Mouse (Mus musculus) megakaryocyte-erythroid progenitor cell, adult 5-6 weeks (primary cell): Measurements from ENCODE around the gene Tmc5. TPM values are rescaled to one million over a fixed set of nuclear protein-coding genes. Genes with fewer than 3 reads are reported as not detected.

Experiments
- ATAC-seq: replicated peaks from 2 replicates; pipeline ENCODE4 v1.8.0; 2016; ENCODE audit warnings: mild to moderate bottlenecking, inconsistent platforms; ENCODE audit not compliant: severe bottlenecking, poor library complexity, low FRiP score, low TSS enrichment
- total RNA-seq, 2 experiments: library from RNA; stranded (forward) in 1 of 2; stranded (reverse) in 1 of 2; fragments of 200-1000, 215-1000 nt in 1 of 2; fragments of >200 nt in 1 of 2; fragmentation: Nextera tagmentation in 1 of 2; gene quantifications; 2 replicates each; pipeline ENCODE4 v1.2.3; 2014 to 2017

Gene Tmc5
- total RNA-seq, 2 experiments from 2014 or later = not detected

DNA sequence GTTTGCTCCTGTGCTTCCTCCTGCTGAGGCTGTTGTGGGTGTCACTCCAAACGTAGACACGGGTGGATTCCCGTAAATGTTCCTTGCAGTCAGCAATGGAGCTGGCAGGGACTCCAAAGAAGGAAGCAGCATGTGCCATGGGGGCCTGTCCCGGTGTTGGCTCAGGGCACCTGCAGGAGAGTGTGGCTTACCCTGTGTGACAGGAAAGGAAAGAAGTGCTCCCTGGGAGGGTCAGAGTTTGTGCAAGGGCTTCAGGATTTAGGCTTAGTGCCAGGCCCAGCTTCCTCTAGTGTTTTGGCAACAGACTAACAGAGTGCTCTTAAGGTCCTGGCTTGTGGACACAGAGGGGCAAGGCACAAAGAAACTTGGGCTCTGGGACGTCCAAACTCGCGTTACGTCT lies 7.7 kb downstream of the Tmc5 start:
- no peak for ATAC-seq

DNA sequence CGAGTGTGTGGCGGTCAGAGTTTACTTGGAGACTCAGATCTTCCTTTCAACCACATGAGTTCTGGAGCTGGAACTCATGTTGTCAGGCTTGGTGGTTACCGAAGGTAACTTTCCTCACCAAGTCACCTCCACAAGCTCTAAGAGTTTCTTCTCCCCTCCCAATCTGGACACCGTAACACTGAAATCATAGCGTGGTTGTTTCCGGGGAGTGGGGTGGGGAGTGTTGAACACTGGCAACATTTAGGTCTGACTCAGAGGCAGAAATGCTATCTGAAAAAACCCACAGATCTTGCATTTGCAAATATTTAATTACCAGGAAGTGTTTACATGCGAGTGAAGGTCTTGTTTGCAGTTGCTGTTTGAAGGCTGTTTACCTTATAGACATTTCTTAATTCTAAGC lies 12.7 kb downstream of the Tmc5 start:
- ATAC-seq = no peak

DNA sequence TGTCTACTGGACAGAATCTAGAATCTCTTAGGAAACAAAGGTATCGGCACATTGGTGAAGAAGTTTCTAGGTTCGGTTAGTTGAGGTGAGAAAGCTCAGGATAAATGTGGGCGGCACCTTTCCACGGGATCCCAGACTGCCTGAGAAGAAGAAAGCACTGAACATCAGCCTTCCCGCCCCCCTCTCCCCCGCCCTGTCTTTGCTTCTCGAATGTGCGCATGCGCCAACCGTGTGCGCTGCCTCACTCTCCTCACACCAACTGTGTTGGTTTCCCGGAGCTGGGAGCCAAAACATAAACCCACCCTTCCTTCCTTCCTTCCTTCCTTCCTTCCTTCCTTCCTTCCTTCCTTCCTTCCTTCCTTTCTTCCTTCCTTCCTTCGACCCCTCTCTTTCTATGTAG lies 13.6 kb downstream of the Tmc5 start:
- ATAC-seq = no peak

DNA sequence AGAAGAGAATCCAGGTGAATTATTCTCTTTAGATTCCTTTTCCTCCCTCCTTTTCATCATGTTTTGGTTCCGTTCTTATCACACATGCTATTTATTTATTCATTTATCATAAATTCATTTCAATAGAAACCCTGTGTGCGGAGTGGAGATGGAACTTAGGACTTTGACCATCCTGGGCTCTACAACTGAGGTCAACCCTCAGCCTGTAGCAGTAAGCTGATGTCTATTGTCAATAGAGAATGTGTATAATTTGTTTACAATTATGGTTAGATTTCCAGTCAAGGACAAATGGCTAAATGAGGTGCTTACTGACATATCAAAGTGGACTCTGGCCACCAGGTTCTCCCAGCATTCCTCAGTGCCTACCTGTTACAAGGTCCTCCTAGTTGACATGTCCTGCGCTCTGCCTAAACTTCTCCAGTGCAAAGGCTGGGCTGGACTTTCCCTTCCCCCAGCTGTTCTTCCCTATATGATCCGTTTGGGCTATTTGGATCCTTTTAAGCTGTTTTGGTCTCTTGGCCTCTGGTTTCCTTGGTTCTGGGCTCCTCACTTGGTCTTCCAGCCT lies 14.2 kb downstream of the Tmc5 start:
- no peak for ATAC-seq

DNA sequence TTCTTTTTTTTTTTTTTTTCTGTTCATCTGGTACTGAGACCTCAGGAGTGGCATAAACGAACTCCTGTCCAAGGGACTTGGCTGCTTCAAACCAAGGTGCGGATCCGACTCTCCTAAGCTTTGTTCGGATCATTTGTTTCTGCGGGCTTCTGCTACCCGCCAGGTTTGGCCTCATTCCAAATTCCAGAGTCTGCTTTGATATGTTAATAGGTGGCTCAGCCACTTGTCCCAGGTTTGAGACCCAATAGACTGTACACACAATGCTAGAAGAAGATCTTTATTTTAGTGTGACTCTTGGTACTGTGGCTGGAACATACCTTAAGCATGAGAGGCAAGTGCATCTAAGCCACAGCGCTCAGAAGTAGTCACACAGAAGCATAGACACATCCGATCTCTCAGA lies 14.8 kb downstream of the Tmc5 start:
- no peak for ATAC-seq

DNA sequence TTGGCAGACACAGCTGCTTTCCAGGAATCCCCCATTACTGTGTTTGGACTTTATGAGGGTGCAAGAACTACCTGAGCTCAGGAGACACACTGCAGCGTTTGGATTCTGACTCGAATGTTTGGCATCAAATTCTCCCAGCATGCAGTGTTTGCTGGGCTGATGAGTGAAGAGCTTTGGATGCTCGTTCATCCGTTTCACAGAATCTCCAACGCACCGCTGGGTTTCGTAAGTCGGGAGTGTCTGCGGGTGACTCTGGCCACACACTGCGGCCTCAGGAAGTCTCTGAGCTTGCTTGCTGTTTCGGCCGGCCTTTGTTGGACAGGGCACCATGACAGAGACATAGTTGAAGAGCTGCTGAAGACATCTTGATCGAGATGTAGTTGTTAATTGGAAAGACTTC lies 17.0 kb downstream of the Tmc5 start:
- no peak for ATAC-seq

DNA sequence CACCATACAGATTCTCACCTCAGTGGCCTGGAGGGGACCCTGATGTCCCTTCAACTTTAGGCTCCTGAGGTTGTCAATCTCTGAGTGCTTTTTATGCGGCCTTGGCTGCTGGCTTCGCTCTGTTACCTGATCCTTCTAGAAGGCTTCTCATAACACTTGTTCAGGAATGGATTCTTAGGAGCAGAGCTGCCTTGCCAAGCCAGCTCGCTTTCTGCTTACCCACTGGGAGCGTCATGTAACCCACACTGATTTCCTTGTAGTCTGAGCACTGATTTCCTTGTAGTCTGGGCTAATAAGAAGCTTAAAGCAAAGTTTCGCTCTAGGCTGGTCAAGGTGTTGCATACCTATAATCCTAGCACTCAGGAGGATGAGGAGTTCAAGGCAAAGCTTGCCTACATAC lies 21.0 kb downstream of the Tmc5 start:
- ATAC-seq = no peak

DNA sequence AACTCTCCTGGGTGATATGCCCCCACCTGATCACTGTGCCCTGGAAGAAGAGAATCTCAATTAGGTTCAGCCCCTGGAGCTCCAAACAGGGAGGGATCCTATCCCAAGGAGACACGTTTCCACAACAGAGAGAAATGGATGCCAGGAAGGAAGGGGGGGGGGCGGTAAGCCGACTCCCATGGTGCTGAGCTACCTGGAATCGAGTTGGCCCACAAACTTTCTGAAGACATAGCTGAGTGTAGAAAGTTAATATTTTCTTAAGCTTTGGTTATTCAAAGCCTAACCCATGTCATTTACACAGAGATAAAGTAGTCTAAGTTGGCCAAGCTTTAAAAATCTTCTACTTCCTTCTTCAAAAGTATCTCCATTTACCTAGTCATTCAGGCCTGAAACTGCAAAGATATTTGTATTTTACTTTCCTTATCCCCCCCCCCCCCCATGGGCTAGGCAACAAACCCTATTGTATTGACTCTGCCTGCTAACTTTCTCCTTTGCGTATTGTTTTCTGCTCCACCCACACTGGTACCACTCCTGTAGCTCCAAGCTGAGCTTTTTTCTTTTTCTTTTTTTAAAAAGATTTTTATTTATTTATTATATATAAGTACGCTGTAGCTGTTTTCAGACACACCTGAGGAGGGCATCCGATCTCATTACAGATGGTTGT lies 23.3 kb downstream of the Tmc5 start:
- no peak for ATAC-seq

DNA sequence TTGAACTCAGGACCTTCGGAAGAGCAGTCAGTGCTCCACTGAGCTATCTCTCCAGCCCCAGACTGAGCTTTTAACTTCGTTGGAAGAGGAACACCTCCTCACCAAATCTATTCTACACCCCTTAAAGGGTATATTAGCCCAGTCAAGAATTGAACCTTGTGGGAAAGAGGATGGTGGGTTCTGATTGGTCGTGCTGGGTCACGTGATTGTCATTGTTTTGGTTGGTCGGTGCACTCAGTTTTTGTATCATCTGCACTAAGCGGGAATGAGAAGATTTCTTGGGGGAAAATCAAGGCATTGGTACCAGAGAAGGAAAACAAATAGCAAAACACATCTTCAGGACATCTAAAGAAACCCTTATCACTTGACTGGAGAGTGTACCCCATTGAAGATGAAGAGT lies 24.0 kb downstream of the Tmc5 start:
- ATAC-seq = no peak

DNA sequence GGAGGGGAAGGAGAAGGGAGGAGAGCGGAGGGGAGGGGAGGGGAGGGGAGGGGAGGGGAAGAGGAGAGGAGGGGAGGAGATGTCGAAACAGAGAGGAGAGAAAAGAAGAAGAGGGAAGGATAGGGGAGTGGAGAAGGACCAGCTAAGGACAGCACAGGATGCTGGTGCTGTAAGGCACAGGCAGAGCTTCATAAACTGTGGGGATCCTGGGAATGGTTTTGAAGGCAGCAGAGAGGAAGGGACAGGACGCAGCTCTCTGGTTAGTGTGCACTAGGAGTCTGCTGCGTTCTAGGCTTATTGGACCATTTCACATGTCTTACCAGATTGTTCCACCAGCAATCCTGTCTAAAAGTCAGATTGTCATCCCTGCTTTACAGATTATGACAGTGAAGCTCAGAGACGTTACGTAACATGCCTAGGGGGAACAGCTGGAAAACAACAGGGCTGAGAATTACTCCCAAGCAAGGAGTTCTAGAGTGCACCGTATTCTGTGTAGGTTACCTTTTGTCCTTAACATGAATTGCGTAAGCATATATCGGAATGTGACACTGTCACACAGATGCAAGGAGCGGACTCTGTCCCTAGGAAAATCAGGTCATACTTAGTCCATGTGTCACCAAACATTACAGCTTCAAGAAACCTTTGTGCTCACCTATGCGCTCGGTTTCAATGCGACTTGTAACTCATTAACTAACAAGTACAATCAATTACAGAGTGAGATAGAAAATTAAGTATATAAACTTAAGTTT lies 30.6 kb downstream of the Tmc5 start:
- no peak for ATAC-seq

DNA sequence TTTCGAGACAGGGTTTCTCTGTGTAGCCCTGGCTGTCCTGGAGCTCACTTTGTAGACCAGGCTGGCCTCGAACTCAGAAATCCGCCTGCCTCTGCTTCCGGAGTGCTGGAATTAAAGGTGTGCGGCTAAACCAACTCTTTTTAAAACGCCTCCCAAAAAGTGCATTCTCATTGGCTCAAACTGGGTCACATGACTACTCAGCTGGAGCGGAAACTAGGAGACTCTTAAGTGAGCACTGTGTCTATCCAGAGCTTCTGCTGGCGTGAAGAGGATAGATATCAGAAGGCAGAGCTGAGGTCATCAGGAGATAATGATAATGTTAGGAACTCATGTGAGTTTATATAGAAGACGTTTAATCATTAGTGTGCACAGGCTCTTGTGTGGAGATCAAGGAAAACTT lies 36.0 kb downstream of the Tmc5 start:
- no peak for ATAC-seq

DNA sequence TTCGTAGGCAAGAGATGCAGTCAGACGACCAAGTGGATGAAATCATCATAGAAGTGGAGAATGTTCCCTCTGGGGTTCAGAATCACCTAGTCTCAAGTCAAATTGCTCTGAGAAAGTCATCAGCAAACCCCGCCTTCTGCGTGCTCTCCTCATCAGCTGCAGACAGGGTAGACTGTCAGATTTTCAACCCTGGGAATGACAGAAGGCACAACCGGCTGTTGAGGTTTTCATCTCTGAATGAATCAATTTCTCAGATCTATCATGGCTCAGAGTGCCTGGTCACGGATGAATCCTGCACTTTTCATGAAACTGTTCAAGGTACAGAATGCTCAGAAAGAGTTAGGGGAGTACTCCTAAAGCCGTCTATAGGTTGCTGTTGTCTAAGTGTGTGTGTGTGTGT lies 36.9 kb downstream of the Tmc5 start:
- ATAC-seq = no peak

DNA sequence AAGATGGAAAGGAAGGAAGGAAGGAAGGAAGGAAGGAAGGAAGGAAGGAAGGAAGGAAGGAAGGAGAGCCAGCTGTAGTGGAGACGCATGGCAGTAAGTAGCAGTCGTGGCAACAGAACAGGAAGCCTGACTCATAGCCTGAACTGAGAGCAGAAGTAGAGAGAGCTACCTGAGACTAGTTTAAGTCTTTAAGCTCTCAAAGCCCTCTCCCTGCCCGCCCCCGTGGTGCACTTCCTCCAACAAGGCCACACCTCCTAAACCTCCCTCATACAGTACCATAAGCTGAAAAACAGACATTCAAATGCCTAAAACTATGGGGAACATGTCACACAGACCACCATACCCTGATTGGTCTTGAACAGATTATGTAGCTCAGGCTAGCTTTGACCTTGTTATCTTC lies 40.4 kb downstream of the Tmc5 start:
- no peak for ATAC-seq

DNA sequence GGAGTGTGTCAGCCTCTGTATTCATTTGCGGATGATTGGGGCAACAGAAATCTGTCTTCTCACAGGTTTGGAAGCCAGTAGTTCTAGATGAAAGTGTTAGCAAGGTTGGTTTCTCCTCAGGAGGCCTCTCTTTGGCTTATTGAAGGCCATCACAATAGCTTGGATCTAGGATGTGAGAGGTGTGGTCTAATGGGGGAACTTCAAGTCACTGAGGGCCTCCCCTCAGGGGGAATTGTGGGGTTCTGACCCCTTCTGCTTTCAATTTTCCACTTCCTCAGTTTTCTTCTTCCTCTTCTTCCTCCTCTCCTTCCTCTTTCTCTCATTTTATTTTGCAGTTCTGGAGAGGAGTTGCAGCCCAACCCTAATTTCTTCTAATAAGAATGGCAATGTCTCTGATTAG lies 49.1 kb downstream of the Tmc5 start:
- ATAC-seq = no peak

DNA sequence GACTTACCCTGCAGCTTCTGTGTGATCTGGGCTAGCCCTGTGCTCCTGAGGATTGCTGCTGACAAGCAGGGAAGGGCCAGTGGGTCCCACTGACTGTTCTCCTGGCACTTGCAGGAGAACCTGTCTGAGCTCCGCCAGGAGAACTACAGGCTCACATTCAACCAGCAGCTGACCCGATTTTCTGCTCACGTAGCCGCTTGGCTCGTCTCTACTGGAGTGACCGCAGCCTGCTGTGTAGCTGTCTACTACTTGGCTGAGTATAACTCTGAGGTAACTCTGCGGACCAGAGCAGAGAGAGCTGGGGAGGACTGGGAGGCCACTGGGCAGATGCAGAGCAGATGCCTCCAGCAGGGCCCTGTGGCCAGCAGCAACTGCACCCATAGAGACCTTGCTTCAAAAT lies 52.2 kb downstream of the Tmc5 start:
- no peak for ATAC-seq

DNA sequence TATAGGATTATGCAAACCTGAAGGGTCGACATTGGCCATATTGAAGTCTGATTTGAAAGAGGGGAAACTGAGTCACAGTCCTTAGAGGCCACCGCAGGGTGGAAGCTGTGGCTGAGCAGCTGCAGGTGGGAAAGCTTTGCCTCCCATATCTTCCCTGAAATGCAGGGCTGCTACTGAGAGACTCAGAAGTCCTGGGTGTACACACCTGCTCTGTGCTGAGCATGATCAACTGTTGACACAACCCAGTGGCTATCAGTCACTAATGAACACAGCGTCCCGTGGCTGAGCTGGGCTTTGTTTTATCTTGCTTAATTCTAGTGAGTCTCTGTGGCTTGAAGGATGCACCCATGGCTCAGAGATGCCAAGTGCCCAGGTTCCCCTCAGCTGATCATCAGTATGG lies 53.0 kb downstream of the Tmc5 start:
- no peak for ATAC-seq

DNA sequence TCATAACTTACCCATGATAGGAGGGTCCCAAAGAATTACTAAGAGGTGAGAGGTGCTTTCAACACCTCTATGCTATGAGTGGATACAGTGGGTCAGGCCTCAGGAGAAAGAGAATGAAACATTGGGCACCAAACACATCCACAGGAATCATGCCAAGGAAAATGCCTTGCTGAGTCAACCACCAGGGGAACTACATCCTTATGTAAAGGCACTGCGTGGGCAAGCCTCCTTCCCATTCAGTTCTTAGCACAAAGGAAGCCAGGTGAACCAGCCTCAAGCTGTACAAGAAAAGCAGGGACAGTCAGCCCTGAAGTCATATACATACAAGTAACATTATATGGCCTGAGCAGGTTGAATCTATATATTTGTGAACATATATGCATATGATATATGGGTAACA lies 53.8 kb downstream of the Tmc5 start:
- ATAC-seq = no peak

DNA sequence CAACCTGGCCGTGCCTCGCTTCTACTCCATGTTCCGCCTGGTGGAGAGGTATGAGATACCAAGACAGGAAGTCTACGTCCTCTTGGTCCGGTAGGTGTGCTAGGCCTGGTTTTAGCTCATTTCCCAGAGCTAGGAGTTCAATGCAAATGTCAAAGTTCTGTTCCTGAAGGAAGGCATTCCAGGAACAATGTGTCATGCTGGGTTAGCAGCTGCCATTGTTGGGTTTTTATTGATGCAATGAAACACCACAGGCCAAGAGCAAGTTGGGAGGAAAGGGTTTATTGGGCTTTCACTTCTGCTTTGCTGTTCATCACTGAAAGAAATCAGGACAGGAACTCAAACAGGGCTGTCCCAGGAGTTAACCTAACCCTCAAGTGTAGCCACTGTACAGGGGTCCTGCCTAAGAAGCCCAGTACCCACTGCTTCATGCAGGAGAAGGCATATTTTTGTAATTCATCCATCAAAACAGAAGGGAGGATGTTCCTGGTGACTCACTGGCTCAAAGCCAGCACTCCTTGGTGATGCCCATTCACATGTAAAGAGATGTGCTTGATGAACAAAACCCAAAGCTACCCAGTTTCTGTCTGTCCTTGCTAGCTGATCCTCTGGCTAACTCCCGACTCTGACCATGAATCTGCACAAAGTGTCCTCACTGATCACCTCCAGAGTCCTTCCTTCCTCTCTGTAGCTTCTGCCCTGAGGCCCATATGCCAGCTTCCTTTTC lies 55.6 kb downstream of the Tmc5 start:
- ATAC-seq = no peak

DNA sequence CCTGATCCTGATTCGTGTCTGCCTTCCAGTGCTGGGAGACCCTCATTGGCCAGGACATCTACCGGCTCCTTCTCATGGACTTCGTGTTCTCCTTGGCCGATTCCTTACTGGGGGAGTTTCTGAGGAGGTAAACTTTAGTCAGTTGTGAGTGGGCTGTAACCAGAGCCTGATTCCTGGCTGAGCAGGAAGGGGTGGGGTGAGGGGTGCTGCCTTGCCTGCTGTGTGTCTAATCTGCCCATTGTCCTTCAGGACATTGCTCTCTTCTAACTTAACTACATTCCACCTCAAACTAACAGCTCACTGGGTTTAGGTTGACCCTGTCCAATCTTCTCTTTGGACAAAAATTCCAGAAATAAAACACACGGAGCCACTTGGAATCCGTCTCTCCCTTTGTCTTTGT lies 59.6 kb downstream of the Tmc5 start:
- ATAC-seq = no peak

DNA sequence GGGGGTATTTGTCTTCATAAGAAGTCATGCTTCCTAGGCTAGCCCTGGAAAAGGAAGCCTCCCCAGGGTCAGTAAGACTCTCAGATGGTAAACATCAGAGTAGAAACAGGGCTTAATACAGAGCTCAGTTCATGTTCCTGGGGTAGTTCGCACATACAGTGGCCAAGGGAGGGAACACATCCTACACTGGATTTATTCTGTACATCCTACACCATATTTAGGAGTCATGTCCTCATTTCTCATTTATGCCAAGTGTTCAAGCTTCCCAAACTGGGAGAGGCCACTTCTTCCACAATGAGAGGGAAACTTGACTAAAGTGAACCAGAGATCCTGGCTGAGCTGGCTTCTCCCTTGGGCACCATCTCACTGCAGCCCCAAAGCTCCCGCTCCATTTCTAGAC lies 70.7 kb downstream of the Tmc5 start:
- no peak for ATAC-seq

DNA sequence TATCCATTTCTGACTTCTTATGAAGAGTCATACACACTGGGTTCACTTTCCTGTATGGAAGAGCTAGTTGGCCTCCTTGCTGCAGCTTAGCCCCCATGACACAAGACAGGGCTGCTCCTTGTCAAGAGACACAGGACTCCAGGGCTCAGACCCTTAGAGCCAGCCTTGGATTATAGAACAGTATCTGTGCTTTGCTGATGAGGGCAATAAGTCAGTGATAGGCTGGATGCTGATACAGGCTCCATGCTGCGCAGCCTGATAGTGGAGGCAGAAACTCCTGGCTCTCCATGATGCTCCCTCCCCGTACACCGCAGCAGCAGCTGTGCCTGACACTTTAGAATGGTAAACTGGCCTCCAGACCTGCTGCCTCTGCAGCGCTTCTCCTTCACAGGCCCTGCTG lies 73.0 kb downstream of the Tmc5 start:
- no peak for ATAC-seq
